Mouse (Mus musculus) midbrain, embryonic 11.5 days (tissue): ENCODE results near the gene Shoc2. TPM values are rescaled to one million over a fixed set of nuclear protein-coding genes. Genes with fewer than 3 reads are reported as not detected.
A peak's percentile ranks its signal among the peaks of the same experiment; 100 is the strongest.

Experiments
- ATAC-seq: fragments of 200-750 bp; cut with Nextera tagmentation; 2 replicates; pipeline ENCODE4 v1.8.0; 2017; ENCODE audit warnings: moderate TSS enrichment, moderate library complexity; ENCODE audit not compliant: low FRiP score
- DNase-seq: peaks from one replicate; pipeline ENCODE4 v3.0.0; 2015; ENCODE audit warnings: low spot score; ENCODE audit errors: missing footprints
- H3K27ac ChIP-seq: fragments of 300-500 bp; sonication (generic); 2 replicates; pipeline ENCODE4 v1.5.1; 2014; ENCODE audit warnings: low read depth, low read length
- H3K27me3 ChIP-seq: fragments of 300-500 bp; sonication (generic); 2 replicates; pipeline ENCODE4 v1.6.1; 2014; ENCODE audit warnings: mild to moderate bottlenecking, low read length, moderate library complexity, mixed read lengths; ENCODE audit not compliant: control insufficient read depth, insufficient read depth
- H3K36me3 ChIP-seq: fragments of 300-500 bp; sonication (generic); 2 replicates; pipeline ENCODE4 v1.6.1; 2014; ENCODE audit warnings: mild to moderate bottlenecking, low read length, moderate library complexity, mixed read lengths; ENCODE audit not compliant: control insufficient read depth, insufficient read depth
- H3K4me1 ChIP-seq: fragments of 300-500 bp; sonication (generic); 2 replicates; pipeline ENCODE4 v1.6.1; 2014; ENCODE audit warnings: low read length; ENCODE audit not compliant: control insufficient read depth, insufficient read depth
- H3K4me2 ChIP-seq: fragments of 300-500 bp; sonication (generic); 2 replicates; pipeline ENCODE4 v1.6.1; 2014; ENCODE audit warnings: mild to moderate bottlenecking, moderate library complexity
- H3K4me3 ChIP-seq: fragments of 300-500 bp; sonication (generic); 2 replicates; pipeline ENCODE4 v1.5.1; 2014; ENCODE audit warnings: low read depth, low read length
- H3K9ac ChIP-seq: fragments of 300-500 bp; sonication (generic); 2 replicates; pipeline ENCODE4 v1.6.1; 2014; ENCODE audit warnings: low read length
- H3K9me3 ChIP-seq: fragments of 300-500 bp; sonication (generic); 2 replicates; pipeline ENCODE4 v1.6.1; 2016; ENCODE audit warnings: low read length; ENCODE audit not compliant: control insufficient read depth
- WGBS: fragments of 180-500 bp; shearing (Covaris S2); extraction: QIAGEN DNeasy Blood & Tissue Kit; methylation state at CpG from one replicate; pipeline ENCODE4 v1.1.7; 2014; 5-methylcytosine and 5-hydroxymethylcytosine counted together
- polyA plus RNA-seq: library from polyadenylated mRNA; unstranded; fragments of >200 nt; fragmentation: Nextera tagmentation; extraction: Ambion mirVana; gene quantifications from 2 replicates; pipeline ENCODE4 v1.2.1, GENCODE M21; 2014

The Shoc2 gene
- polyA plus RNA-seq, 1 experiment from 2014 or later = 78.6 TPM

- no peak overlapping the region for H3K4me2 ChIP-seq
- no peaks in the 10 kb centered on the region for H3K27me3 ChIP-seq
- DNase-seq (peak; percentile 93), ATAC-seq (no peak)
- H3K9ac ChIP-seq = no peak overlapping the region
- H3K4me3 ChIP-seq = no peak overlapping the region
- H3K4me1 ChIP-seq = no peaks in the 10 kb centered on the region
- H3K9me3 ChIP-seq = peaks cover 3% of the 10 kb centered on the region; the same call in 1 of the 2 replicates
- 0 out of 2 replicates have a peak, but pooled peaks cover 2% of the 10 kb centered on the region for H3K36me3 ChIP-seq
- WGBS = 96% methylated on average over 2 of the region's 2 CpGs
- H3K27ac ChIP-seq = no peak overlapping the region
Measured at GRCm38 (mm10) chr19:53925338-53925751, 18.8 kb upstream of the Shoc2 start.

DNA sequence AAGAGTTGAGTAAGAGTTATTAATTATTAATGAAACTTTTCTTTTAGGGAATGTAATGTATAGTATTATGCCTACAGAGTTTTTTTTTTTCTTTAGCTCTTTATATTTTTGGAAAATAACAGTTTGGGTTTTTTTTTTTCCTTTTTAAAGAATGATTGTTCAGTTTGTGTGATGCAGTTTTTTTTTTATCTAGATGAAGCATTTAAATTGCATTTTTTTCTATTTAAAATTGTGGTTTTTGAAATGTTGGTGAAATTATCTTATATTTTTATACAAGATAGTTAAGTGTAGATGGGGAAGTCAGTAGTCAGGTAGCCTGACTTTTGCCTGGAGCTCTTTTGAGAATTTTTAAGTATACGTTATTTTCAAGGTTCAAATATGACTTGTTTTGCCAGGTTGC lies 17.4 kb upstream of the Shoc2 start:
- ATAC-seq = no peak
- Histone ChIP-seq H3K9me3 (peaks cover 3% of the 10 kb centered on the region; the same call in 1 of the 2 replicates), H3K9ac (no peak overlapping the region), H3K4me3 (no peak overlapping the region), H3K4me1 (no peaks in the 10 kb centered on the region), H3K27ac (no peak overlapping the region), H3K27me3 (no peaks in the 10 kb centered on the region), H3K4me2 (no peak overlapping the region), H3K36me3 (peaks cover under 1% of the 10 kb centered on the region; the same call in 1 of the 2 replicates)
- DNase-seq = no peak
- WGBS = 93% methylated on average over 1 of the region's 1 CpGs

DNA sequence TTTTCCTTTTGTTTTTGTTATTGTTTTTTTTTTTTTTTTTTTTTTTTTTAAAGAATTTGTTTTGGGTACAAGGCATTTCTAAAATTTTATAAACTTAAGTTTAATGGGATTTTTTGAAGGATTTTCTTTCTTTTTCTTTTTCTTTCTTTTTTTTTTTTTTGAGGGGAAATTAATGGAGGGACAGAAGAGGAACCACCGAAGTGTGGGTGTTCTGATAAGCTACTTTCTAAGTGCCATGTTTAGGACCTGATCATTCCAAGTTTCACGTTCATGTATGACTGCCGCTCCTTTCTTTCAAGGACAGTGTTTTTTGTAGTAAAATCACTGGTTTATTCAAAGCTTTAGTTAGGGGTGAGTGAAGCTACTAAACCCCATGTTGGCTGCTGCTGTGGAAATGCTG lies 14.9 kb upstream of the Shoc2 start:
- WGBS = 93% methylated on average over 3 of the region's 3 CpGs
- ATAC-seq (no peak), DNase-seq (no peak)
- Histone ChIP-seq H3K4me1 (no peaks in the 10 kb centered on the region), H3K9ac (no peak overlapping the region), H3K27me3 (no peaks in the 10 kb centered on the region), H3K36me3 (peaks cover 3% of the 10 kb centered on the region; the same call in 1 of the 2 replicates), H3K9me3 (peaks cover 3% of the 10 kb centered on the region; the same call in 1 of the 2 replicates), H3K4me2 (no peak overlapping the region), H3K4me3 (no peak overlapping the region), H3K27ac (no peak overlapping the region)

DNA sequence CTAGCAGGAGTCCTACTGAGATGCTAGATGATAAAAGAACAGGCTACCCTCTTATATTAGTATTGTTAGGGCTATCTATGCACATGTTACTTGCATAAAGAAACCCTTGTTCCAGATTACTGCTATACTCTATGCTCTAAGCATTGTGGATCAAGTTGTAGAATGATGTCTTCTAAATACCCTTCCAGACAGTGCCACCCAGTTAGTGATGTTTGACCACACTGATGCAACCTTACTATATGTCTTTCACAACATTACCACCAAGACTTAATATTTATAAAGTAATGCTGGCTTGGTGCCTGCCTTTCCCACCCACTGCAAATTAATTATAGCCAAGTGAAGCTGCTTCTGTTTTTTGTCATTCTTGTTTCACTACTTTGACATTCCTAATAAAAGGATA lies 11.1 kb upstream of the Shoc2 start:
- Histone ChIP-seq H3K36me3 (peaks cover 3% of the 10 kb centered on the region; the same call in 1 of the 2 replicates), H3K4me2 (no peak overlapping the region), H3K9me3 (no peaks in the 10 kb centered on the region), H3K4me1 (no peaks in the 10 kb centered on the region), H3K4me3 (no peak overlapping the region), H3K27me3 (no peaks in the 10 kb centered on the region), H3K9ac (no peak overlapping the region), H3K27ac (no peak overlapping the region)
- DNase-seq (no peak), ATAC-seq (no peak)

- Histone ChIP-seq H3K9me3 (no peaks in the 10 kb centered on the region), H3K27me3 (no peaks in the 10 kb centered on the region), H3K36me3 (peaks cover 3% of the 10 kb centered on the region; the same call in 1 of the 2 replicates), H3K27ac (no peak overlapping the region), H3K4me2 (no peak overlapping the region), H3K4me3 (no peak overlapping the region), H3K4me1 (no peaks in the 10 kb centered on the region), H3K9ac (no peak overlapping the region)
- ATAC-seq (no peak), DNase-seq (peak; percentile 70)
Measured at GRCm38 (mm10) chr19:53934046-53934445, 10.1 kb upstream of the Shoc2 start.

DNA sequence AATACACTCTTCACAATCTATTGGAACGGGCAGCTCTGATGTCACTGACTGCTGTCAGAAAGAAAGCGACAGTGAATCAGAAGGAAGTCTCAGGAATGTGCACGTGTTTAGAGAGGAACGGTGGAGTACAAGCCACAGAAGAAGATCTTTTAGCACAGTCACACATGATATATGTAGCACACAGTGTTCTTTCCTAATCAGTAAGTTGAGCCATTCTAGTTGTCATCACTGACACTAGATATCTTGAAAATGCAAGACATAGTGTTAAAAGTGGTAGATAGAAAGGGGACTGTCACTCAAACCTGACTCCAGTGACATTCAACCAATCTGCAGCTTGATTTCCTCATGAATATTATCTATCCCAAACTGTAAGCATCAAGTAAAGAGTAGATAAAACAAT lies 4.6 kb upstream of the Shoc2 start:
- Histone ChIP-seq H3K4me2 (no peak overlapping the region), H3K4me1 (peaks cover 5% of the 10 kb centered on the region; the same call in 1 of the 2 replicates), H3K9ac (no peak overlapping the region), H3K9me3 (no peaks in the 10 kb centered on the region), H3K27ac (no peak overlapping the region), H3K4me3 (no peak overlapping the region), H3K36me3 (no peaks in the 10 kb centered on the region), H3K27me3 (no peaks in the 10 kb centered on the region)
- DNase-seq = no peak
- WGBS = 93% methylated on average over 4 of the region's 4 CpGs
- no peak for ATAC-seq

- H3K4me3 ChIP-seq = no peak overlapping the region
- H3K9ac ChIP-seq = no peak overlapping the region
- DNase-seq = no peak
- no peak overlapping the region for H3K27ac ChIP-seq
- H3K27me3 ChIP-seq = no peaks in the 10 kb centered on the region
- 90% methylated on average over 4 of the region's 4 CpGs for WGBS
- H3K4me2 ChIP-seq = no peak overlapping the region
- ATAC-seq = no peak
- peaks cover 8% of the 10 kb centered on the region; the same call in 1 of the 2 replicates for H3K4me1 ChIP-seq
- no peaks in the 10 kb centered on the region for H3K36me3 ChIP-seq
- H3K9me3 ChIP-seq = no peaks in the 10 kb centered on the region
Measured at GRCm38 (mm10) chr19:53941139-53941538, 3.0 kb upstream of the Shoc2 start.

DNA sequence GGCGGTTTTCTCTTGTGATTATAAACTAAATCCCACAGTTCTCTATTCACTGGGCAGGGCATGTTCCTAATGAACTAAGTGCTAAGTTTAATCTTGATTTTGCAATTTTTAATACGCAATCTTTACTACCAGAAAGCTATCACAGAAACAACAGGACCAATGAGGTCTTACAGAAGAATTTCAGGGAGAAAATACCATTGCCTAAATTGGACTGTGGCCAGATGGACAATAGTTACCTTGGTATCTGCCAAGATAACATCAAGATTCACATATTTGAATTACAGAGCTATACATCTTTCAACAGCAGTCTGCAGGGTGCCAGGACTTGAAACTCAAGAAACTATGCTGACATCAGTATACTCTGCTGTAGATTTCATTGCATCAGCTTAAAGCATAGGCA lies 1.8 kb upstream of the Shoc2 start:
- no peak overlapping the region for H3K4me3 ChIP-seq
- H3K4me2 ChIP-seq = no peak overlapping the region
- H3K36me3 ChIP-seq = no peaks in the 10 kb centered on the region
- no peaks in the 10 kb centered on the region for H3K27me3 ChIP-seq
- H3K27ac ChIP-seq = no peak overlapping the region
- no peak overlapping the region for H3K9ac ChIP-seq
- ATAC-seq (no peak), DNase-seq (no peak)
- 91% methylated on average over 2 of the region's 2 CpGs for WGBS
- H3K4me1 ChIP-seq = peaks cover 11% of the 10 kb centered on the region
- H3K9me3 ChIP-seq = no peaks in the 10 kb centered on the region

- Histone ChIP-seq H3K4me3 (peak overlapping the region; percentile 96), H3K36me3 (no peaks in the 10 kb centered on the region), H3K9me3 (no peaks in the 10 kb centered on the region), H3K4me2 (peak overlapping the region; percentile 60), H3K27me3 (no peaks in the 10 kb centered on the region), H3K9ac (peak overlapping the region; percentile 97), H3K4me1 (peaks cover 13% of the 10 kb centered on the region), H3K27ac (peak overlapping the region; percentile 93)
- WGBS = 0% methylated on average over 29 of the region's 47 CpGs
- no peak for DNase-seq
- no peak for ATAC-seq
Measured at GRCm38 (mm10) chr19:53944786-53945169, 672 bp downstream of the Shoc2 start.
